Mouse (Mus musculus): ENCODE data around the gene Fam71e2. TPM values are rescaled to one million over a fixed set of nuclear protein-coding genes. Genes with fewer than 3 reads are reported as not detected.

Gene Fam71e2
- total RNA-seq, 1 experiment: not detected

DNA sequence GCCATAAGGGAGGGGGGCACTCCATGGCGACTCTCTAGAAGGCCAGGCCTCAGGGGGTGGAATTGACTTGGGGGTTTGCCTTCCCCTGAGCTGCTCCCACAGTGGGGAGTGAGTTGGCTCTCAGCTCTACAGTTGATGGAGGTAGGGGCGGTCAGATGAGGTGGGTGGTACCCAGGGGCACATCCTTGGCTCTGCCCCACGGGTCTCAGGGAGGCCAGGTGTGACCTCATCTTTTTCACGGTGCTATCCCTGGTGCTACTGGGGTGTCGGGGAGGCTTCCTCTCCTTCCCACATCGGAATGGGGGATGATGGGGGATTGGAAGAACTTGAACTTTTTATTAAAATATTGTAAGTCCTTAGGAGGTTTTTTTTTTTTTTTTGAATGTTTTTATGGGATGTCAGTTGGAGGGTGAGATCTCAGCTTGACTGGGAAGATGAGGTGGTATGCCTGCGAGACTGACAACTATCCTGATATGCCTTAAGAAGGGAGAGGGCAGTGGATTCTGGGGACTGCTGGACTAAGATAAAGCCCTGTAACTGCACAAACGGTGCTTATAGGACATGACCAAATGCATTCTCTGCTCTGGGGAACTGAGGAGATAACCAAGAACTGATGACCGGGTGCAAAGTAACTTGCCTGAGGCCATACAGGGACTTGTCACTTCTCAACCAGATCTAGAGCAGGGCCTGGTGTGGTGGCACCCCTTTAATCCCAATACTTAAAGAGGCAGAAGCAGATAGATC lies 23.8 kb downstream of the Fam71e2 start:
- Histone ChIP-seq H3K4me1 (ENCODE audit: control insufficient read depth in 2 of 2, insufficient read depth in 2 of 2, low read length in 2 of 2, poor library complexity in 1 of 2) (peaks cover 2 to 24% of the 10 kb centered on the region in 2 experiments; a peak in 2 of 4 replicates), H3K36me3 (ENCODE audit: control insufficient read depth, insufficient read depth, low read length, poor library complexity, severe bottlenecking) (peaks cover 46% of the 10 kb centered on the region), H3K9ac (ENCODE audit: insufficient read depth, low read depth, low read length, poor library complexity, severe bottlenecking) (no peak overlapping the region), H3K4me3 (ENCODE audit: insufficient read depth in 1 of 2, low read depth in 1 of 2, low read length in 2 of 2, poor library complexity in 1 of 2, severe bottlenecking in 1 of 2) (no peak overlapping the region), H3K9me3 (ENCODE audit: control insufficient read depth, insufficient read depth, low read depth, low read length) (no peaks in the 10 kb centered on the region), H3K27ac (ENCODE audit: insufficient read depth, low read depth, low read length, poor library complexity, severe bottlenecking) (no peak overlapping the region)
- in situ Hi-C loops (cut with MboI; ENCODE audit: low sequenced_read_pairs in 2 of 2, unreplicated experiment in 2 of 2): no loop called here
- TF ChIP-seq ZC3H11A (IDR thresholded peaks at IDR 0.05; ENCODE audit: borderline replicate concordance, low read depth, low read length): no peak
- no peak for TF ChIP-seq HCFC1 (IDR thresholded peaks at IDR 0.05; ENCODE audit: borderline replicate concordance, insufficient read depth, low read length)
- TF ChIP-seq ZNF384 (IDR thresholded peaks at IDR 0.05; ENCODE audit: low read depth, low read length): no peak
- DNase-seq (ENCODE audit: low read depth, low spot score): no peak

DNA sequence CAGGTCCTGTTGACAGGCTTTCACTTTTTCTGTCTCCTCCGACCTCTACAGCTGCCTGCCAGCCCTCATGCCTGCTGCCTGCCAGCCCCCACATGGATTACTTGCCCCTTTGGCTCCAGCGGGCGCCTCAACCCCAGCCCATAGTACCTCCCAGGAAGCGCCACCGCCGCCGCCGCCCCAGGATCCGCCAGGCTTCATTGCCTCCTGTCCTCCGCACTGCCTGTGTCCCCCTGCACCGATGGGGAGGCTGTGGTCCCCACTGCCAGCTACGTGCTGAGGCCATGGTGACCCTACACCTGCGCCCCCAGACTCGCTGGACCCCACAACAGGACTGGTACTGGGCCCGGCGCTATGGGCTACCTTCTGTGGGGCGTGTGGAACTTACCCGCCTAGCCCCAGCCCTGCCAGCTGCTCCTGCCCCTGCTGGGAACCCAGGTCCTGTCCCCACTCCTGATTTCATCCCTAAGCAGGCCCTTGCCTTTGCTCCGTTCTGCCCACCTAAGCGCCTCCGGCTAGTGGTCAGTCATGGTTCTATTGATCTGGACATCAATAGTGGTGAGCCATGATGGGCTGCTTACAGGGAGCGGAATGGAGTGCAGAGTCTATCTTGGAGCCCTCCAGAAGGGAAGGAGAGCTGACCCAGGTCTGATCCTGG lies 24.6 kb downstream of the Fam71e2 start:
- no peak for TF ChIP-seq ZNF384 (IDR thresholded peaks at IDR 0.05; ENCODE audit: low read depth, low read length)
- TF ChIP-seq MAFK (IDR thresholded peaks at IDR 0.05; ENCODE audit: insufficient read depth, low read depth, low read length): no peak
- no peak for TF ChIP-seq ZC3H11A (IDR thresholded peaks at IDR 0.05; ENCODE audit: borderline replicate concordance, low read depth, low read length)
- TF ChIP-seq CHD2 (IDR thresholded peaks at IDR 0.05; ENCODE audit: low read depth, low read length): no peak
- no peak for TF ChIP-seq HCFC1 (IDR thresholded peaks at IDR 0.05; ENCODE audit: borderline replicate concordance, insufficient read depth, low read length)
- in situ Hi-C loops (cut with MboI; ENCODE audit: low sequenced_read_pairs in 2 of 2, unreplicated experiment in 2 of 2): no loop called here
- H3K9ac ChIP-seq (ENCODE audit: insufficient read depth, low read depth, low read length, poor library complexity, severe bottlenecking): no peak overlapping the region; the same call in 1 of the 2 replicates
- peaks cover 2 to 28% of the 10 kb centered on the region in 2 experiments; a peak in 2 of 4 replicates for H3K4me1 ChIP-seq (ENCODE audit: control insufficient read depth in 2 of 2, insufficient read depth in 2 of 2, low read length in 2 of 2, poor library complexity in 1 of 2)
- no peak overlapping the region for H3K27ac ChIP-seq (ENCODE audit: insufficient read depth, low read depth, low read length, poor library complexity, severe bottlenecking)
- no peak for DNase-seq (ENCODE audit: low read depth, low spot score)
- H3K4me3 ChIP-seq (ENCODE audit: insufficient read depth in 1 of 2, low read depth in 1 of 2, low read length in 2 of 2, poor library complexity in 1 of 2, severe bottlenecking in 1 of 2): peak overlapping the region in 1 of 2 experiments; percentile 40; a peak in 2 of 4 replicates
- peaks cover 53% of the 10 kb centered on the region for H3K36me3 ChIP-seq (ENCODE audit: control insufficient read depth, insufficient read depth, low read length, poor library complexity, severe bottlenecking)
- no peaks in the 10 kb centered on the region for H3K9me3 ChIP-seq (ENCODE audit: control insufficient read depth, insufficient read depth, low read depth, low read length)

DNA sequence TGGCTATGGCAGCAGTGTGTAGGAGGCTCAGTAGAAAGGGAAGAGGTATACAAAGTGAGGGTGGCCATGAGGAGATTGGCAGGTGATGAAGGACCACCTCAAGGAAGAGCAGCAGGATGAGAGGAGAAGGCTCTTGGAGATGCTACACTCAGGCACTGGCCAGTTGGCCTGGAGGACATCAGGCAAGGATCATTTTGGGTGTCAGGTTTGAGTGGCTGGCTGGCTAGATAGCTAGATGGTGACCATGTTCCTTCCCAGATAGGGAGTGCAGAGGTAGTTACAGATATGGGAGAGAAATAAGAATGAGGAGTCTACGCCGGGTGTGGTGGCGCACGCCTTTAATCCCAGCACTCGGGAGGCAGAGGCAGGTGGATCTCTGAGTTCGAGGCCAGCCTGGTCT lies 26.2 kb downstream of the Fam71e2 start:
- no peak overlapping the region for H3K4me3 ChIP-seq (ENCODE audit: insufficient read depth in 1 of 2, low read depth in 1 of 2, low read length in 2 of 2, poor library complexity in 1 of 2, severe bottlenecking in 1 of 2)
- peaks cover 48% of the 10 kb centered on the region for H3K36me3 ChIP-seq (ENCODE audit: control insufficient read depth, insufficient read depth, low read length, poor library complexity, severe bottlenecking)
- H3K9me3 ChIP-seq (ENCODE audit: control insufficient read depth, insufficient read depth, low read depth, low read length): no peaks in the 10 kb centered on the region
- in situ Hi-C loops (cut with MboI; ENCODE audit: low sequenced_read_pairs in 2 of 2, unreplicated experiment in 2 of 2): no loop called here
- no peak for DNase-seq (ENCODE audit: low read depth, low spot score)
- no peak overlapping the region for H3K9ac ChIP-seq (ENCODE audit: insufficient read depth, low read depth, low read length, poor library complexity, severe bottlenecking)
- H3K27ac ChIP-seq (ENCODE audit: insufficient read depth, low read depth, low read length, poor library complexity, severe bottlenecking): no peak overlapping the region
- no peak for TF ChIP-seq CHD2 (IDR thresholded peaks at IDR 0.05; ENCODE audit: low read depth, low read length)
- TF ChIP-seq ZC3H11A (IDR thresholded peaks at IDR 0.05; ENCODE audit: borderline replicate concordance, low read depth, low read length): no peak
- peaks cover 2 to 27% of the 10 kb centered on the region in 2 experiments; a peak in 2 of 4 replicates for H3K4me1 ChIP-seq (ENCODE audit: control insufficient read depth in 2 of 2, insufficient read depth in 2 of 2, low read length in 2 of 2, poor library complexity in 1 of 2)

- H3K9me3 ChIP-seq (ENCODE audit: control insufficient read depth, insufficient read depth, low read depth, low read length): no peaks in the 10 kb centered on the region
- H3K36me3 ChIP-seq (ENCODE audit: control insufficient read depth, insufficient read depth, low read length, poor library complexity, severe bottlenecking): peaks cover 41% of the 10 kb centered on the region
- no peak overlapping the region for H3K4me3 ChIP-seq (ENCODE audit: insufficient read depth in 1 of 2, low read depth in 1 of 2, low read length in 2 of 2, poor library complexity in 1 of 2, severe bottlenecking in 1 of 2)
- H3K27ac ChIP-seq (ENCODE audit: insufficient read depth, low read depth, low read length, poor library complexity, severe bottlenecking): no peak overlapping the region
- no peak overlapping the region for H3K9ac ChIP-seq (ENCODE audit: insufficient read depth, low read depth, low read length, poor library complexity, severe bottlenecking)
- H3K4me1 ChIP-seq (ENCODE audit: control insufficient read depth in 2 of 2, insufficient read depth in 2 of 2, low read length in 2 of 2, poor library complexity in 1 of 2): peaks cover 2 to 26% of the 10 kb centered on the region in 2 experiments; a peak in 2 of 4 replicates
- no peak for TF ChIP-seq CHD2 (IDR thresholded peaks at IDR 0.05; ENCODE audit: low read depth, low read length)
- in situ Hi-C loops (cut with MboI; ENCODE audit: low sequenced_read_pairs in 2 of 2, unreplicated experiment in 2 of 2): no loop called here
- DNase-seq (ENCODE audit: low read depth, low spot score): no peak
These were observed 27.7 kb downstream of the Fam71e2 start for GRCm38 (mm10) chr7:4743354-4743753.

DNA sequence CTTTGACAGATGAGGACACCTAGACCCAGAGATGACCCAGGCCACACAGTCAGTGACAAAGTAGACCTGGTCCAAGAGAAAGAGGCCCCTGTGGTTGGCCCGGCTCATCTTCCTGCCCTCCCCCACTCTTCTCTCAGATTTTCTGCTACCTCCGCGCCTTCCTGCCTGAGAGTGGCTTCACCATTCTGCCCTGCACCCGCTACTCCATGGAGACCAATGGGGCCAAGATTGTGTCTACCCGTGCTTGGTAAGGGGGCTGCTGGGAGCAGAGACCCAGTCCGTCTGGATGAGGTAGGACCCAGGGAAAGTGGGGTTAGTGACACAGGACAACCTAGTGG lies 28.7 kb downstream of the Fam71e2 start:
- no peak for DNase-seq (ENCODE audit: low read depth, low spot score)
- TF ChIP-seq ZC3H11A (IDR thresholded peaks at IDR 0.05; ENCODE audit: borderline replicate concordance, low read depth, low read length): no peak
- no peak for TF ChIP-seq ZNF384 (IDR thresholded peaks at IDR 0.05; ENCODE audit: low read depth, low read length)
- no peak for TF ChIP-seq MAFK (IDR thresholded peaks at IDR 0.05; ENCODE audit: insufficient read depth, low read depth, low read length)
- Histone ChIP-seq H3K4me1 (ENCODE audit: control insufficient read depth in 2 of 2, insufficient read depth in 2 of 2, low read length in 2 of 2, poor library complexity in 1 of 2) (peaks cover 0 to 24% of the 10 kb centered on the region in 2 experiments; a peak in 1 of 4 replicates), H3K9ac (ENCODE audit: insufficient read depth, low read depth, low read length, poor library complexity, severe bottlenecking) (no peak overlapping the region), H3K36me3 (ENCODE audit: control insufficient read depth, insufficient read depth, low read length, poor library complexity, severe bottlenecking) (peaks cover 41% of the 10 kb centered on the region), H3K4me3 (ENCODE audit: insufficient read depth in 1 of 2, low read depth in 1 of 2, low read length in 2 of 2, poor library complexity in 1 of 2, severe bottlenecking in 1 of 2) (no peak overlapping the region), H3K27ac (ENCODE audit: insufficient read depth, low read depth, low read length, poor library complexity, severe bottlenecking) (no peak overlapping the region), H3K9me3 (ENCODE audit: control insufficient read depth, insufficient read depth, low read depth, low read length) (no peaks in the 10 kb centered on the region)
- in situ Hi-C loops (cut with MboI; ENCODE audit: low sequenced_read_pairs in 2 of 2, unreplicated experiment in 2 of 2): no loop called here

Data from ES-E14 (cell line).